Mouse (Mus musculus) urinary bladder, postnatal 14 days (tissue): Measurements from ENCODE around the gene Foxg1.

Experiments
- DNase-seq: peaks from one replicate; pipeline ENCODE4 v3.0.0; 2021; ENCODE audit warnings: low spot score

Gene Foxg1

DNA sequence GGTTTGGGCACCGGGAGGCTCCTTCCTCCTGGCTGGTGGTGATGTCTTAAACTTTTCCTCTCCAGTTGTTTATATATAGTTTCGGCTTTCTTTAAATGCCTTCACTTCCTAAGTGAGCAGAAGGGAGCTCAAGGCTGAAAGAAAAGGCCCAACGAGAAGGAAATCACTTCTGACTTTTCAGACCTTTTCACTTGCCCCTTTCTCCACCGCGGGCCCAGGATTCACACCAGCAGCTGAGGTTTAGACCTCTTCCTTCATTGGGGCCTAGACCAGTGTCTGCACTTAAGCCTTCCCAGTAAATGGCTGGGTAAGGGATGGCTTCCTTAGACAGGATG is 19.3 kb downstream of the Foxg1 start:
- no peak for DNase-seq

DNA sequence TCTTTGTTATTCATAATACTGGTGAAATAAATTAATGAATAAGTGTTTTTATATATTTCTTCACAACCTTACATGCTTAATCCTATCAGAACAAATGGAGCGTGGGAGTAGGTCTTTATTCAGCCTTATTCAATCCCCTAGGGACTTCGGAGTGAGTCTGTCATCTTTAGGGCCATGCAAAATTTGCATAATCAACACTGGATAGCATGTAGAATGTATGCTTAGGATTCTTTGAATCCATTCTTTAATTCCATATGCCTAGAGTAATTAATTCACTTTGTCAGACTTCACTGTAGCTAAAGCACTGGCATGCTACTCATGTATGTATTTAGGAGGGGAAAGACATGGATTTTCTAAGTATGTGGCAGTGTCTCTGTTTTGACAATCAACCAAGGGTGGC is 27.4 kb downstream of the Foxg1 start:
- DNase-seq: no peak

DNA sequence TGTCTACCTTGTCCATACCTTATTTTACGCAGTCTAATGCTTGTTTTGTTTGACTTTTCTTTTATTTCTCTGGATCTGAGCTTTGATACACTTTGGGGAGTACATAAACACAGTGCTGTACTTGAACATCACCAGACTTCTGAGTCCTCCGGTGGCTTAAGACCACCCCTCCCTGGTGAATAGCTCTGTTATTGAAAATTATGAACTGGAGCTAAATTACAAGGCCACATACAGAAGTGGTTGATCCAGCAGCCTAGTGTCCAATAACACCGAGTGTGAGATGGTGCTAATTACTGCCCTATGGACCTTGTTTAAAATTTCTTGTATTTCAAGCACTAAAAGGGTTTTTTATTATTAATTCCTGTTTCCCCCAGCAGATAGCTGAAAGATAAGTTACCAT is 35.5 kb downstream of the Foxg1 start:
- DNase-seq: no peak
